Mouse (Mus musculus) forebrain, embryonic 16.5 days (tissue): ENCODE results near the gene Fat3. TPM values are rescaled to one million over a fixed set of nuclear protein-coding genes. Genes with fewer than 3 reads are reported as not detected.

Experiments used
- ATAC-seq: fragments of 200-750 bp; cut with Nextera tagmentation; 2 replicates; pipeline ENCODE4 v1.8.0; 2017; ENCODE audit warnings: mild to moderate bottlenecking, moderate library complexity
- H3K27ac ChIP-seq: fragments of 300-500 bp; sonication (generic); 2 replicates; pipeline ENCODE4 v1.5.1; 2014; ENCODE audit warnings: low read length, control low read depth
- H3K27me3 ChIP-seq: fragments of 300-500 bp; sonication (generic); replicated peaks from 2 replicates; pipeline ENCODE4 v1.6.1; 2014; ENCODE audit warnings: low read length; ENCODE audit not compliant: control insufficient read depth, insufficient read depth
- H3K36me3 ChIP-seq: fragments of 300-500 bp; sonication (generic); 2 replicates; pipeline ENCODE4 v1.6.1; 2014; ENCODE audit not compliant: control insufficient read depth, insufficient read depth
- H3K4me1 ChIP-seq: fragments of 300-500 bp; sonication (generic); replicated peaks from 2 replicates; pipeline ENCODE4 v1.6.1; 2014; ENCODE audit warnings: low read length; ENCODE audit not compliant: control insufficient read depth, insufficient read depth
- H3K4me2 ChIP-seq: fragments of 300-500 bp; sonication (generic); 2 replicates; pipeline ENCODE4 v1.6.1; 2014; ENCODE audit warnings: mild to moderate bottlenecking, low read length, control low read depth
- H3K4me3 ChIP-seq: fragments of 300-500 bp; sonication (generic); replicated peaks from 2 replicates; pipeline ENCODE4 v1.5.1; 2014; ENCODE audit warnings: mild to moderate bottlenecking, low read length, control low read depth
- H3K9ac ChIP-seq: fragments of 300-500 bp; sonication (generic); replicated peaks from 2 replicates; pipeline ENCODE4 v1.6.1; 2014; ENCODE audit warnings: low read depth, low read length, control low read depth
- H3K9me3 ChIP-seq: fragments of 300-500 bp; sonication (generic); 2 replicates; pipeline ENCODE4 v1.6.1; 2016; ENCODE audit warnings: low read length; ENCODE audit not compliant: control insufficient read depth
- WGBS: fragments of 180-500 bp; shearing (Covaris S2); extraction: QIAGEN DNeasy Blood & Tissue Kit; methylation state at CpG from one replicate; pipeline ENCODE4 v1.1.7; 2014; 5-methylcytosine and 5-hydroxymethylcytosine counted together
- polyA plus RNA-seq: library from polyadenylated mRNA; unstranded; fragments of >200 nt; fragmentation: Nextera tagmentation; extraction: Ambion mirVana; gene quantifications from 2 replicates; pipeline ENCODE4 v1.2.1, GENCODE M21; 2015

Fat3 gene
- polyA plus RNA-seq, 1 experiment from 2014 or later = 12.8 TPM

- ATAC-seq = no peak
- no peak overlapping the region for H3K4me3 ChIP-seq
- H3K9me3 ChIP-seq = no peaks in the 10 kb centered on the region
- peaks cover 21% of the 10 kb centered on the region for H3K4me1 ChIP-seq
- H3K36me3 ChIP-seq = no peaks in the 10 kb centered on the region
- 69% methylated on average over 1 of the region's 1 CpGs for WGBS
- H3K4me2 ChIP-seq = no peak overlapping the region
- no peak overlapping the region for H3K27ac ChIP-seq
- H3K27me3 ChIP-seq = no peaks in the 10 kb centered on the region
- no peak overlapping the region for H3K9ac ChIP-seq
Measured at GRCm38 (mm10) chr9:16213324-16213723, 287.8 kb downstream of the Fat3 start.

DNA sequence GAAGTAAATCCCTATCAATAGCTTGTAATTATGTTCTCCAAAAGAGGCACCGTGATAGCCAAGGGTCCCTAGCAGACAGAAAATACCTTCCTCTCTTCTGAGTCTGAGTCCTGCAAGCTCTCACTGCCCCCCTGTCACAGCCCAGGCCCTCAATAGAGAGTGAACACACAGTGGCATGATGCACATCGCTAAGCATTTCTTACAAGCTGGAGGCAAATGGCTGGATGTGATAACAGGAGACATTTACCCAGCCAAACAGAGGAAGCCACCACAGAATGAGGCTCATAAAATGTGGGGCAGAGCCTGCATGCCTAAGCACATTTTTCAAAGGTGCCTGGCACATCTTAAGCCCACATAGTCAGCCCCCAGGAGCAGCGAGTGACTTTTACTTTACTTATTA is 288.5 kb downstream of the Fat3 start:
- H3K4me3 ChIP-seq = no peak overlapping the region
- H3K9ac ChIP-seq = no peak overlapping the region
- WGBS = 61% methylated on average over 3 of the region's 3 CpGs
- H3K4me1 ChIP-seq = peaks cover 21% of the 10 kb centered on the region
- ATAC-seq = no peak
- H3K27me3 ChIP-seq = no peaks in the 10 kb centered on the region
- H3K36me3 ChIP-seq = no peaks in the 10 kb centered on the region
- H3K4me2 ChIP-seq = no peak overlapping the region
- no peaks in the 10 kb centered on the region for H3K9me3 ChIP-seq
- no peak overlapping the region for H3K27ac ChIP-seq

- Histone ChIP-seq H3K9ac (no peak overlapping the region), H3K36me3 (no peaks in the 10 kb centered on the region), H3K4me2 (no peak overlapping the region), H3K9me3 (no peaks in the 10 kb centered on the region), H3K4me3 (no peak overlapping the region), H3K4me1 (peaks cover 21% of the 10 kb centered on the region), H3K27ac (no peak overlapping the region), H3K27me3 (no peaks in the 10 kb centered on the region)
- ATAC-seq = peak; percentile 34; the same call in 1 of the 2 replicates
- WGBS = 61% methylated on average over 4 of the region's 4 CpGs
Measured at GRCm38 (mm10) chr9:16212163-16212562, 288.9 kb downstream of the Fat3 start.

DNA sequence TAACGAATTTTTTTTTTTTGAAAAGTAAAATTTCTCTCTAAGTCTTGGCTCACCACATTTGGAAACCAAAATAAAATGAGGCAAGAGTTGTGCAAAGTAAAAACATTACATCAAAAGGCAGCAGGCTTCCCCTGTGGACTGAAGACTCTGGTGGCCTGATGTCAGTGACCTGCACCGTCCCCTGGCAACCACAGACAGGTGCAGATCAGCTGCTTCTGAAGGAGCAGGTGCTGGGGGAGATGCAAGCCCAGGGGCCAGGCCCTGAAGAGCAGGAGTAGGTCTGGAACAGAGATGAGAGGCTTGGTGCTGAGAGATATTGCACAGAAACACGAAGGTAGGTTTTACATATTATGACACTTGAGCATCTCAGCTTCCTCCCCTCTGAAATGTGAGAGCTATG is 289.6 kb downstream of the Fat3 start:
- no peak for ATAC-seq
- 70% methylated on average over 3 of the region's 3 CpGs for WGBS
- H3K27me3 ChIP-seq = no peaks in the 10 kb centered on the region
- no peaks in the 10 kb centered on the region for H3K9me3 ChIP-seq
- no peak overlapping the region for H3K27ac ChIP-seq
- H3K4me1 ChIP-seq = peaks cover 21% of the 10 kb centered on the region
- H3K36me3 ChIP-seq = no peaks in the 10 kb centered on the region
- H3K4me3 ChIP-seq = no peak overlapping the region
- H3K4me2 ChIP-seq = no peak overlapping the region
- H3K9ac ChIP-seq = no peak overlapping the region

DNA sequence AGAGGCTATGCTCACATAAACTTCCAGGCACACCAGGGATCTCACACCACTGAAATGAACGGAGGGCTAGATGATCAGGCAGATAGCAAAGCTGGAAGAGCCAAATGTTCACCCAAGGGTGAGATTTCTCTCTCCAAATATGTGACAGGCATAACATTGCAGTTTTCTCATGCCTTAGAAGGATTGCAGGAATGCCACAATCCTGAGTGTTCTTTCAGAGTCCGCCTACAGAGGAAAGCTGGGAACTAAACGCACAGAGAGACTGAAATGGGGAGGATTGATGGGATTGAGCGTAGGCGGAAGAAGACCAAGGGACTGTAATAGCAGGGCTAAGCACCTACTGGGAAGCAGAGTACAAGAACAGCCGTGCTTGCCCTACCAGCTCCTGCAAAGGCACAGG is 298.8 kb downstream of the Fat3 start:
- Histone ChIP-seq H3K4me2 (no peak overlapping the region), H3K4me3 (no peak overlapping the region), H3K27me3 (no peaks in the 10 kb centered on the region), H3K9me3 (no peaks in the 10 kb centered on the region), H3K27ac (no peak overlapping the region), H3K36me3 (no peaks in the 10 kb centered on the region), H3K4me1 (peaks cover 6% of the 10 kb centered on the region; the same call in 1 of the 2 replicates), H3K9ac (no peak overlapping the region)
- WGBS = 75% methylated on average over 6 of the region's 6 CpGs
- no peak for ATAC-seq

DNA sequence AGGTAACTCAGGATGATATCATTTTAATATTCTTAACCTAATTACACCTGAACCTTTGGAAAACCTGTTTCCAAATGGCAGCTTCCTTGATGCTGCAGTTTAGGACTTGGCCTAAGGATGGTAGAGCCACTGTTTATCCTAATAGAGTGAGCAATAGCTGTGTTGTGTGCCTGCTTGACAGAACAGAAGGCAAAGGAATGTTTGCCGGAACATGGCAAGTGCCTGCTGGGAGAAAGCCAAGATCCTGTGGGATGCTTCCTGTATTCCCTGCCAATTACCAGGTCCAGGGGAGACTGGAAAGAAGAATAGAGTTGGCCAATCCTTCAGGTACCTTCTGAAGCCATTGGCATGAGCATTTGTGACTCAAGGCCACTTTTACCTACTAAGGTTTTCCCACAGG is 300.1 kb downstream of the Fat3 start:
- no peak overlapping the region for H3K27ac ChIP-seq
- no peaks in the 10 kb centered on the region for H3K27me3 ChIP-seq
- no peak overlapping the region for H3K4me2 ChIP-seq
- WGBS = 31% methylated on average over 1 of the region's 1 CpGs
- H3K4me3 ChIP-seq = no peak overlapping the region
- no peak for ATAC-seq
- H3K9ac ChIP-seq = no peak overlapping the region
- no peaks in the 10 kb centered on the region for H3K9me3 ChIP-seq
- no peaks in the 10 kb centered on the region for H3K36me3 ChIP-seq
- peaks cover 6% of the 10 kb centered on the region; the same call in 1 of the 2 replicates for H3K4me1 ChIP-seq

- H3K27me3 ChIP-seq = no peaks in the 10 kb centered on the region
- ATAC-seq = 0 out of 2 replicates have a peak, but pooled peaks have one; percentile 33
- H3K4me2 ChIP-seq = no peak overlapping the region
- H3K36me3 ChIP-seq = no peaks in the 10 kb centered on the region
- H3K4me1 ChIP-seq = peaks cover 8% of the 10 kb centered on the region
- WGBS = 21% methylated on average over 1 of the region's 1 CpGs
- H3K9ac ChIP-seq = no peak overlapping the region
- H3K4me3 ChIP-seq = no peak overlapping the region
- no peak overlapping the region for H3K27ac ChIP-seq
- H3K9me3 ChIP-seq = no peaks in the 10 kb centered on the region
Measured at GRCm38 (mm10) chr9:16186461-16186860, 314.6 kb downstream of the Fat3 start.

DNA sequence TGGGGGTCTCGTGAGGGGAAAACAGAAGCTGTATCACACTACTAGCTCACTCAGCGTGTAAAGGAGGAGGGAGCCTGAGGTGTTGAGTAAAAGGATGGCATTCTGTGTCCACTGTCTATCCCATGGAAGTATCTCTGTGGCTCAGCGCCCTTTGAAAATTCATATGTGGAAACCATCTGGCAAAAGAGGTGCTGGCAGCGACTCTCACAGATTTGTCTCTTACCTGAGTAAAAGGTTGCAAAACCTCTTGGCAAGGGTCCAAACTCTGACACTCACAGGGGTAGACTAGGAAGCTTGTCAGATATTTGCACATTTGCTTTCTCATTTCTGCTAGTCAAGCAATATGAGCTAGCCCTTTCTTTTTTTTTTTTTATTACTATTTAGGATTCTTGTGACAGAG is 331.8 kb downstream of the Fat3 start:
- no peaks in the 10 kb centered on the region for H3K9me3 ChIP-seq
- WGBS = 79% methylated on average over 4 of the region's 4 CpGs
- no peak for ATAC-seq

DNA sequence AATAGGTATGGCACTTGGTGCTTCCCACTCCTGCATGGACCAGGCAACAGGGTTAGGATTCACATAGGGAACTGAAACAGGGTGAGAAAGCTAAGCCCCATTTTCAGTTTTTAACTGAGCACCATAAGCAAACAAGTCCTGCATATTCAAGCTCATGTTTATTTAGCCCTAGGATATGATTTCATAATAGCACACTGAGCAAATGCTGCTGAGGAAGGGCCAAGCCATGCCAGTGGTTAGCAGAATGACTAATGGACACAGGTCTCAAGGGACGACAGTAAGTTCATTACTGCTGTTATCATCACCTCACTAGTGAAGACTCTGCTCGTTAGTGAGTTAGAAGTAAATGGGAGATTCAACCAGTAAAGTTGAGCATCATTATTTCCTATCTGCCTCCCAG is 333.0 kb downstream of the Fat3 start:
- no peaks in the 10 kb centered on the region for H3K4me1 ChIP-seq
- no peak overlapping the region for H3K4me2 ChIP-seq
- H3K27ac ChIP-seq = no peak overlapping the region
- H3K9me3 ChIP-seq = no peaks in the 10 kb centered on the region
- 43% methylated on average over 2 of the region's 2 CpGs for WGBS
- H3K36me3 ChIP-seq = no peaks in the 10 kb centered on the region
- no peak overlapping the region for H3K4me3 ChIP-seq
- H3K27me3 ChIP-seq = no peaks in the 10 kb centered on the region
- no peak for ATAC-seq
- H3K9ac ChIP-seq = no peak overlapping the region

More for the DNA sequence above, 331.8 kb downstream of the Fat3 start:
- Histone ChIP-seq H3K27ac (no peak overlapping the region), H3K4me1 (no peaks in the 10 kb centered on the region), H3K27me3 (no peaks in the 10 kb centered on the region), H3K4me2 (no peak overlapping the region), H3K36me3 (no peaks in the 10 kb centered on the region), H3K4me3 (no peak overlapping the region), H3K9ac (no peak overlapping the region)

DNA sequence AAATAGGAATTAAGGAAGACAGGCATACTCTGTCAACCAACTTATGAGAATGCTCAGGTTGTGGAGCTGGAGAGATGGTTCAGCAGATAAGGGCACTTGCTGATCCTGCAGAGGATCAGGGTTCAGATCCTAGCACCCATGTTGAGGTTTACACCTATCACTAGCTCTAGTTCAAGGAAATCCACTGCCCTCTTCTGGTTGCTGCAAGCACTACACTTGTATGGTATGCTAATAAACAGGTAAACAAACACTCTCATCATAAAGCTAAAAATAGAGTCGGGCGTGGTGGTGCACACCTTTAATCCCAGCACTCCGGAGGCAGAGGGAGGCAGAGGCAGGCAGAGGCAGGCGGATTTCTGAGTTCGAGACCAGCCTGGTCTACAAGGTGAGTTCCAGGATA is 341.7 kb downstream of the Fat3 start:
- ATAC-seq = no peak
- no peaks in the 10 kb centered on the region for H3K36me3 ChIP-seq
- no peak overlapping the region for H3K4me3 ChIP-seq
- H3K27ac ChIP-seq = no peak overlapping the region
- no peak overlapping the region for H3K4me2 ChIP-seq
- 92% methylated on average over 5 of the region's 5 CpGs for WGBS
- no peak overlapping the region for H3K9ac ChIP-seq
- no peaks in the 10 kb centered on the region for H3K4me1 ChIP-seq
- no peaks in the 10 kb centered on the region for H3K27me3 ChIP-seq
- H3K9me3 ChIP-seq = no peaks in the 10 kb centered on the region
